Mouse (Mus musculus) hindbrain, embryonic 15.5 days (tissue): ENCODE data around the gene Bsn. TPM values are rescaled to one million over a fixed set of nuclear protein-coding genes. Genes with fewer than 3 reads are reported as not detected.
A peak's percentile ranks its signal among the peaks of the same experiment; 100 is the strongest.

Experiments used
- ATAC-seq: fragments of 200-750 bp; cut with Nextera tagmentation; 2 replicates; pipeline ENCODE4 v1.8.0; 2017; ENCODE audit warnings: low read depth, moderate number of reproducible peaks, moderate TSS enrichment; ENCODE audit not compliant: low FRiP score
- H3K27ac ChIP-seq: fragments of 300-500 bp; sonication (generic); replicated peaks from 2 replicates; pipeline ENCODE4 v1.5.1; 2015; ENCODE audit warnings: mild to moderate bottlenecking, inconsistent platforms
- H3K27me3 ChIP-seq: fragments of 300-500 bp; sonication (generic); 2 replicates; pipeline ENCODE4 v1.6.1; 2015; ENCODE audit warnings: control low read depth, inconsistent platforms
- H3K36me3 ChIP-seq: fragments of 300-500 bp; sonication (generic); 2 replicates; pipeline ENCODE4 v1.6.1; 2015; ENCODE audit warnings: control low read depth, inconsistent platforms
- H3K4me1 ChIP-seq: fragments of 300-500 bp; sonication (generic); replicated peaks from 2 replicates; pipeline ENCODE4 v1.6.1; 2015; ENCODE audit warnings: control low read depth, inconsistent platforms
- H3K4me2 ChIP-seq: fragments of 300-500 bp; sonication (generic); 2 replicates; pipeline ENCODE4 v1.6.1; 2015; ENCODE audit warnings: moderate library complexity, mild to moderate bottlenecking, inconsistent platforms
- H3K4me3 ChIP-seq: fragments of 300-500 bp; sonication (generic); 2 replicates; pipeline ENCODE4 v1.5.1; 2015; ENCODE audit warnings: mild to moderate bottlenecking, inconsistent platforms
- H3K9ac ChIP-seq: fragments of 300-500 bp; sonication (generic); 2 replicates; pipeline ENCODE4 v1.6.1; 2015; ENCODE audit warnings: inconsistent platforms
- H3K9me3 ChIP-seq: fragments of 300-500 bp; sonication (generic); 2 replicates; pipeline ENCODE4 v1.6.1; 2016; ENCODE audit warnings: control low read depth, inconsistent platforms
- WGBS: fragments of 180-500 bp; shearing (Covaris S2); methylation state at CpG from one replicate; pipeline ENCODE4 v1.1.7; 2015; 5-methylcytosine and 5-hydroxymethylcytosine counted together
- polyA plus RNA-seq: library from polyadenylated mRNA; unstranded; fragments of >200 nt; fragmentation: Nextera tagmentation; extraction: Ambion mirVana; gene quantifications from 2 replicates; pipeline ENCODE4 v1.2.1, GENCODE M21; 2015

The Bsn gene
- polyA plus RNA-seq, result 10.0 and 10.2 TPM in 2 replicates

DNA sequence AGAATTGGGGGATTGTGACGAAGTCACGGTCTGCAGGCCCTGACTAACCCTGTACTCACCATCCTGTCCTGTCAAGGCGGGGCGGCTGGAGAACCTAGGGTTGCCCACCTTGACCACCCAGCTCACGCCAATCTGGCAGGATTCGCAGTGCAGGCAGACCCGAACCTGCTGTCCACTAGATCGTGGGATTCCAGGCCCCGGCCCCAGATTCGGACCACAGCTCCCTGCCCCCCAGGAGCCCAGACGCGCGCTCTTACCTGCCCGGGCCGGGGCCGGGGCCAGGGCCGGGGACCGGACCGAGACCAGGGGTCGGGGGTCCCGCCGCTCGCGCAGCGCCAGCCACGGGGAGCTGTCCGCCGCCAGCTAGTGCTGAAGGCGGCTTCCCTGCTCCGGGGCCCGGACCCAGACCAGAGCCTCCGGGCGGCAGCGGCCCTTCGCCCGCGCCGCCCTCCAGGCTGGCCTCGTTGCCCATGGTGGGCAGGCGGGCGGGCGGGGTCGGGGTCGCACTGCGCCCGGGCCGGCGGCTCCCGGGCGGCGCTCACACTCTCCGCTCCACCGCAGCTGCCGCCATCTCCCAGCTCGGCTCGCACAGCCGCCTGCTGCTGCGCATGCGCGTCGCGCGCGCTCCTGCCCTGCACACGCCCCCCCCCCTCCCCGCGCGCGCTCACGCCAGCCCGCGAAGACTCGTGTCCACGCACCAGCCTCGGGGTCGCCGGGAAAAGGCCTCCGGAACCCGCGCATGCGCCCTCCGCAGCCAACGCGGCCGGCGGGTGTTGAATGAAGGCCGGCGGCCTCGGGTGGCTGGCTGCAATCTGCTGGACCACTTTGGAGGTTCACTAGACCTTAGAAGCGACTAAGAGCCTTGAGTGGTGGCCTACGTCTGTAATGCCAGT is at the start of gene Bsn:
Gene Bsn (minus strand): TSS at position 598 of the 893 bp plus-strand sequence.
- WGBS, result under 1% methylated on average over 65 of the region's 91 CpGs
- peak within 1 kb of the TSS; percentile 73 for H3K4me2 ChIP-seq

DNA sequence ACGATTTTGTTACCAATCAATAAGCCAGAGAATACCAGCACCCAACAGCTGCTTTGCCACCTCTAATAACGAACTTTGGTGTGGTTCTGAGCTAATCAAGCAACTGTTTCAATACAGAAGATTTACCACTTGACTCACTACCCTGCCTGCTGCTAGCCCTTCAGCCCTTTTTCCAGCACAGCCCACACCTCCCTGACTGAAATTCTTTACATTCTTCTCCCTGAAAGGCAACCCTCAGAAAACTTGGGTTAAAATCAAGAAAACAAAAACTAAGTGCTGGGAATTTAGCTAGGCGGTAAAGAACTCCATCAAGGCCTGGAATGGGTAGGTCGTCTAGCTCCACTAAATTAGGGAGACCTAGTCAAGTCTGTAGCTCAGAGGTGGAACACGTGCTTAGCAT is 49.8 kb upstream of the Bsn start:
- H3K27me3 ChIP-seq, result no peaks in the 10 kb centered on the region
- H3K4me3 ChIP-seq, result no peak overlapping the region
- H3K36me3 ChIP-seq, result no peaks in the 10 kb centered on the region
- H3K27ac ChIP-seq, result no peak overlapping the region
- no peaks in the 10 kb centered on the region for H3K9me3 ChIP-seq
- ATAC-seq, result no peak
- no peaks in the 10 kb centered on the region for H3K4me1 ChIP-seq
- no peak overlapping the region for H3K9ac ChIP-seq
- 76% methylated on average over 5 of the region's 5 CpGs for WGBS
- H3K4me2 ChIP-seq, result no peak overlapping the region

More for the DNA sequence above, at the start of gene Bsn:
- Histone ChIP-seq H3K9ac (peak within 1 kb of the TSS; percentile 89), H3K27me3 (no peaks in the 10 kb centered on the region), H3K27ac (peak within 1 kb of the TSS; percentile 82), H3K9me3 (no peaks in the 10 kb centered on the region), H3K4me3 (peak within 1 kb of the TSS; percentile 84), H3K36me3 (no peaks in the 10 kb centered on the region; the same call in 1 of the 2 replicates), H3K4me1 (peaks cover 29% of the 10 kb centered on the region)
- ATAC-seq, result peak; percentile 85

DNA sequence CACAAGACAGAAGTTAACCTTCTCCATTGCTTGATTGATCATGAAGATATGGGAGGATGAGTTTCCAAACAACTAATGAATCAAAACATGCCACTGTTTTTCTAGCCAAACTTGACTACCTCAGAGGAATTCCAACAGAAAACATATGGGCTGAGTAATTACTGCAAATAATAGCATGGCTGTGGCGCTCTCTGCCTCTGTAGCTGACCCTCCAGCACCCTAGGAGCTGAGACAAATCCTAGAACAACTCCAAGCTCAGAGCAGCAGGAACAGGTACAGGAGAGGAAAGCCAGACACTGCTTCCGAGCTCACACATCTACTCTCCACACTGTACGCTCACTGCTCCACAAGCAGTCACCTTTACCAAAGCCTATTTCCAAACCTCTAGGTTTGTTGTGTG is 48.6 kb upstream of the Bsn start:
- no peak for ATAC-seq
- Histone ChIP-seq H3K36me3 (peaks cover 2% of the 10 kb centered on the region; the same call in 1 of the 2 replicates), H3K4me3 (no peak overlapping the region), H3K27me3 (no peaks in the 10 kb centered on the region), H3K27ac (no peak overlapping the region), H3K9ac (no peak overlapping the region), H3K4me1 (no peaks in the 10 kb centered on the region), H3K9me3 (no peaks in the 10 kb centered on the region), H3K4me2 (no peak overlapping the region)
- whole genome bisulfite sequencing, result 76% methylated on average over 3 of the region's 3 CpGs

DNA sequence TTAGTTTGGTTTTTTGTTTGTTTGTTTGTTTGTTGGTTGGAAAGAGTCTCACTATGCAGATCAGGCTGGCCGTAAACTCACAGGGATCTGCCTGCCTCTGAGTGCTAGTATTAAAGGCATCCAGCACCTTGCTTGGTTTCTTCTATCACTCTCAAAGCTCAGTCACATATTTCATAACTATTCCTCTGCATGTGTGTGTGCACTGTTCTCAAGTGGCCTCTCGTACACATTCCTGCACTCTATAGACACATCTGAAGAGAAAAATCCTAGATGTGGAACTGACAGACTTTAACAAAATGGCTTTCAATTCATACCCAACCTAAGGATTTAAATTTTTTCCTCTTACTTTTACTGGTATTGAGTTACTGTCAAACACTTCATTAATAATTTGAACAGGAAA is 48.2 kb upstream of the Bsn start:
- no peak overlapping the region for H3K4me2 ChIP-seq
- H3K9ac ChIP-seq, result no peak overlapping the region
- no peaks in the 10 kb centered on the region for H3K27me3 ChIP-seq
- ATAC-seq, result no peak
- no peak overlapping the region for H3K4me3 ChIP-seq
- WGBS, result 96% methylated on average over 2 of the region's 2 CpGs
- H3K4me1 ChIP-seq, result no peaks in the 10 kb centered on the region
- H3K27ac ChIP-seq, result no peak overlapping the region
- H3K9me3 ChIP-seq, result no peaks in the 10 kb centered on the region
- H3K36me3 ChIP-seq, result peaks cover 5% of the 10 kb centered on the region; the same call in 1 of the 2 replicates

DNA sequence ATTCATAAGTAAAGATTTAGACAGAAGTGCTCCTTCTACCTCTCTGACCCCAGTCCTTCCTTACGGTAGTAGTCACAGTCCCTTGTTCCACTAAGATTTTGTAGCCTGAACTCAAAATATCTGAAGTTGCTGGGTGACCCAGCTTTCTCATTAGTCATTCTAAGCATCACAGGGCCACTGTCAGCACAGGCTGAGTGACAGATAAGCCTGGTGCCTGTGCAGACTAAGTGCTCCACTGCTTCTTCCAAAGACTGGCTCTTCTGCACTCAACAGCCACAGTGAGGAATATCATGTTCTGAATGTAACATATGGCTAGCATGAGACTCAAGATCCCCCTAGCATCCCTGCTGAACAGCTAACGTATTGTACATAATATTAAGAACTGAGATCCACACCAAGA is 44.5 kb upstream of the Bsn start:
- H3K4me1 ChIP-seq, result no peaks in the 10 kb centered on the region
- H3K36me3 ChIP-seq, result peaks cover 5% of the 10 kb centered on the region; the same call in 1 of the 2 replicates
- no peak overlapping the region for H3K4me3 ChIP-seq
- no peaks in the 10 kb centered on the region for H3K27me3 ChIP-seq
- WGBS, result 93% methylated on average over 2 of the region's 2 CpGs
- no peak for ATAC-seq
- no peak overlapping the region for H3K27ac ChIP-seq
- no peaks in the 10 kb centered on the region for H3K9me3 ChIP-seq
- no peak overlapping the region for H3K9ac ChIP-seq
- H3K4me2 ChIP-seq, result no peak overlapping the region

DNA sequence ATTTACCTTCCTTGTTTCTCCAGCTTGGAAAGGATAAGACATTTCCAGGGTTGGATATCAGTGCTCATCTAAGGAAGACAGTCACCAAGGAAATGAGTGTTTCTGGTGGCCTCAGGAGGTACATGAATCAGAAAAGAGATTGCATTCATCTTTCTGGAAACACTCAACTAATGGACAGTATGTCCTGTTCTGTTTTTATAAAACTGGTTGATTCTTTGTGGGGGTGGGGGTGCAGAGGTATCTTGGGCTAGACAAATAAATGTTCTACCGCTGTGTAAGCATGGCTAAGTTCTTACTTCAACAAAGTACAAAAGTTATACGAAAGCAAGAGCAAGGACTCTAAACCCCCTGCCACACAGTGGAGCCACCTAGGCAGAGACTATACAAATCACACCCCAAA is 42.7 kb upstream of the Bsn start:
- Histone ChIP-seq H3K4me3 (no peak overlapping the region), H3K4me2 (no peak overlapping the region), H3K36me3 (peaks cover 8% of the 10 kb centered on the region; the same call in 1 of the 2 replicates), H3K27me3 (no peaks in the 10 kb centered on the region), H3K4me1 (no peaks in the 10 kb centered on the region), H3K27ac (no peak overlapping the region), H3K9me3 (no peaks in the 10 kb centered on the region), H3K9ac (no peak overlapping the region)
- 95% methylated on average over 2 of the region's 2 CpGs for WGBS
- ATAC-seq, result no peak

DNA sequence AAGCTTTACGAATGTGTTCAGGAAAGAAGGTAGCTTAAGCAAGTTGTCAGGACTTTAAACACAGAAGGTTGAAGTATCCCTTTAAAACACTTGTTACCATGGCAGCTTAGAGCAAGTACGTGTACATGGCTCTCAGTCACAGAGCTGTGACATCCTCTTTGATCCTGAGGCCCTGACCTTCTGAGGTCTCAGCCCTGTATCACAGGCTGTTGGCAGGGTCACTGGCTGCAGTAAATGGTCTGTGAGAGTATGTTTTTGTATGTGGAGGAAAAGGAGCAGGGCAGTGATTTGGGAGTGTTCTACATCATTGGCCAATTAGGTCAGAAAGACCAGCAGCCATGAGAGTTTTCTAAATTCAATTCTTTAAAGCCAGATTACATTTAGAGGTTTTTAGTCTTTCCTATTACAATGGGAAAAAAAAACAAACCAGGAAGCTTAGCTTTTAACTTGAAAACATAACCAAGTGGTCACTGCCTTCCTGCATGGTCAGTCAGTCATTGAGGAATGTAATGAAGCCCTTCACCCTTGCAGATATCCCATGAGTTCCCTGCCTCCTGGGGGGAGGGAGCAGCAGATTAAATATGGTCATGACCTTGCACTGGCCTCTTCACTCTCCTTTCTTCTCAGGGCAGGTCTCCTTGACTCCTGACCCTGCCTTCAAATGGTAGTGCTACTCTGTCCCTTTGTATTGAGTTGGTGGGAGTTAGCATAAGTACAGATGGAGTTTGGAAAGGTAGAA is 37.9 kb upstream of the Bsn start:
- peaks cover 3% of the 10 kb centered on the region; the same call in 1 of the 2 replicates for H3K36me3 ChIP-seq
- no peak overlapping the region for H3K27ac ChIP-seq
- no peak overlapping the region for H3K4me3 ChIP-seq
- ATAC-seq, result no peak
- 38% methylated on average over 2 of the region's 2 CpGs for WGBS
- no peaks in the 10 kb centered on the region for H3K9me3 ChIP-seq
- H3K4me1 ChIP-seq, result no peaks in the 10 kb centered on the region
- no peaks in the 10 kb centered on the region for H3K27me3 ChIP-seq
- H3K9ac ChIP-seq, result no peak overlapping the region
- no peak overlapping the region for H3K4me2 ChIP-seq

DNA sequence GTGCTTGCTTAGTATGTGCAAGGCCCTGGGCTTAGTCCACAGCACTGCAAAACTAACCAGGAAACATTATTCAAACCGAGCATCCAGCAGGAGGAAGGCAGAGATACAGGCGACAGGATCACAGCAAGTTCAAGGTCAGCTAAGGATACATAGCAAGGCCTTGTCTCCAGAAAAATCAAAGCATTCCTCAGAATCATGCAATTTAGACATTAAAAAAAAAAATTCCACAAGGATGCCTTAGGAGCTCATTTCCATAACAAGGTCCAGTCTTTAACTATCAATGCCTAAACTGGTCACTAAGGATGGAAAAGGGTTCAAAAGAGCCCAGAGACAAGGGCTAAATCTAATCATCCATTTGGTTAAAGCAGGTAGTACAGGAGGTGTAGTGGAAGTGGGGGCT is 35.0 kb upstream of the Bsn start:
- Histone ChIP-seq H3K4me2 (no peak overlapping the region), H3K9me3 (no peaks in the 10 kb centered on the region), H3K27ac (no peak overlapping the region), H3K9ac (no peak overlapping the region), H3K4me3 (no peak overlapping the region), H3K36me3 (0 out of 2 replicates have a peak, but pooled peaks cover 3% of the 10 kb centered on the region), H3K4me1 (no peaks in the 10 kb centered on the region), H3K27me3 (no peaks in the 10 kb centered on the region)
- ATAC-seq, result no peak
- WGBS, result 89% methylated on average over 2 of the region's 2 CpGs

DNA sequence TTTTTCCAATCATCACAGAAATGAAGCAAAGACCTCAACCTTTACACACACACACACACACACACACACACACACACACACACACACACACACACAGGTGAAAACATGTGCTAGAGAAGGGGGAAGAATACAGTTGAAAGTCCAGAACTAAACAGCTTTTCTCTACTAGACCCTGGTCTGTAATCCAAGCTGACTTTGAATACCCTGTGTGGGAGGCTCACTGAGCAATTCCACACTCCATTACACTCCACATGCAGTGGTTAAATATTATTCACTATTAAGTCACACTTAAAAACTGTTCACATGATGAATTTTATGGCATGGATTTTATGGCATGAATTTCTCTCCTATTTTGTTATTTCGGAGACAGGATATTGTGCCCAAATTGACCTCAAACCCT is 33.4 kb upstream of the Bsn start:
- Histone ChIP-seq H3K4me1 (no peaks in the 10 kb centered on the region), H3K4me3 (no peak overlapping the region), H3K27ac (no peak overlapping the region), H3K27me3 (no peaks in the 10 kb centered on the region), H3K36me3 (0 out of 2 replicates have a peak, but pooled peaks cover 3% of the 10 kb centered on the region), H3K9ac (no peak overlapping the region), H3K4me2 (no peak overlapping the region), H3K9me3 (no peaks in the 10 kb centered on the region)
- no peak for ATAC-seq
- WGBS, result 82% methylated on average over 1 of the region's 1 CpGs

DNA sequence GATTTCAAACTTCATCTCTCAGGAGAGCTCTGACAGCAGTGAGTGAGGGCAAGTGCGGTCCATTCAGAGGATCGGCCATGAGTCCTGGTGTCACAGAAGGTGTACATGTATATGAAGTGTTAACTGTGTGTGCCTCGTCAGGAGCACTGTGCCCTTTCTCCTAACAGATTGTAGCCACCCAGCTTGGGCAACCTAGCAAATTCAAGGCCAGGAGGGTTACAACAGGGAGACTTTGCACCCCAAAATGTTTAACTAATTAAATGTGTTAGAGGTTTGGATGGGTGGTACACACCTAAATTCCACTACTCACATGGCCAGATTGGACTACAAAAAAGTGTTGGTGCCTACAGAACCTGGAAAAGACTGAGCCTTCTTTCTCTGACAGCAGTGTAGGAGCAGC is 31.4 kb upstream of the Bsn start:
- Histone ChIP-seq H3K9ac (no peak overlapping the region), H3K4me3 (no peak overlapping the region), H3K9me3 (no peaks in the 10 kb centered on the region), H3K4me2 (no peak overlapping the region), H3K27me3 (no peaks in the 10 kb centered on the region), H3K4me1 (no peaks in the 10 kb centered on the region), H3K36me3 (peaks cover 13% of the 10 kb centered on the region), H3K27ac (no peak overlapping the region)
- ATAC-seq, result no peak
- 98% methylated on average over 3 of the region's 3 CpGs for WGBS

DNA sequence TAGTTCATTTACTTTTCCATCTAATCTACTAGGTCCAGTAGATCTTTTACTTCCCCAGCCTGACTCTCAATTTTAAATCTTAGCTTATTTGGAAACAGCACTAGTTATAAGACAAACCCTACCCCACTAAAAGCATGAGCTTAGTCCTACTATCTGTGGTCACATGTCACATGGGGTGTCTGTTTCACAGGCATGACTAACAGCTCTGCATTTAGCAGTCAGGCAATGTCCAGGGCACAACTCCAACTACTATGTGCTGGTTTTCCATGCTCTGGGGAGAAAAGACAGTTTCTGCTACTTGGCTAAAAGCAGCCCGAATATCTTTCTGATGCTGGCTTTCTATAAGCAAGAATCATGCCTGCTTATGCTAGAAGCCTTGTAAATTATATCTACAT is 30.2 kb upstream of the Bsn start:
- Histone ChIP-seq H3K4me2 (no peak overlapping the region), H3K27ac (no peak overlapping the region), H3K27me3 (no peaks in the 10 kb centered on the region), H3K9me3 (no peaks in the 10 kb centered on the region), H3K9ac (no peak overlapping the region), H3K36me3 (peaks cover 13% of the 10 kb centered on the region), H3K4me3 (no peak overlapping the region), H3K4me1 (no peaks in the 10 kb centered on the region)
- WGBS, result 83% methylated on average over 1 of the region's 1 CpGs
- ATAC-seq, result no peak

DNA sequence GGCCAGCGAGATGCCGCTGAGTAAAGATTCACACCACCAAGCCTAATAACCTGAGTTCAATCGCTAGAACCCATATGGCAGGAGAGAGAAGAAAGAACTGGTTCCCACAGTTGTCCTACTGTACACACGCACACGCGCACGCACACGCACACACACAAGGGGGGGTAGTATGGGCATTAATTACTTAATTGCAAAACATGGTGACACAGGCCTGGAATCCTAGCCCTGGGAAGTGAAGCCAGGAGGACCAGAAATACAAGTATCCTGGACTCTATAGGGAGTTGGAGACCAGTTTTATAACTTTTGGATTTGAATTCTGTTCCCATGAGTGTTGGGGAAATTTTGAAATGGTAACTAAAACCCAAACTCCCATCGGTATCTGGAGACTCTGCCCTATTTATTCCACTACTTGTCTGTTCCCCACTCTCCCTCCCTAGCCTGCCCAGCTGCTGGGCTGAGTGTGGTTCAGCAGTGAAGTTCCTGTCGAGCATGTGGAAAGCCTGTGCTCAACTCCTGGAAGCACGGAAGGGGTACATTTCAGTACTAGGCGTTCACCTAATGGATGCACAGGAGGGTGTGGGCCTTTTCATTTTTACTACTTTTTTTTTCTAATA is 29.7 kb upstream of the Bsn start:
- Histone ChIP-seq H3K27me3 (no peaks in the 10 kb centered on the region), H3K4me3 (no peak overlapping the region), H3K27ac (no peak overlapping the region), H3K9me3 (no peaks in the 10 kb centered on the region), H3K9ac (no peak overlapping the region), H3K36me3 (peaks cover 13% of the 10 kb centered on the region), H3K4me1 (no peaks in the 10 kb centered on the region), H3K4me2 (no peak overlapping the region)
- WGBS, result 89% methylated on average over 12 of the region's 12 CpGs
- no peak for ATAC-seq
